Mouse (Mus musculus): Measurements from ENCODE around the gene Ppip5k2.

Ppip5k2 gene

DNA sequence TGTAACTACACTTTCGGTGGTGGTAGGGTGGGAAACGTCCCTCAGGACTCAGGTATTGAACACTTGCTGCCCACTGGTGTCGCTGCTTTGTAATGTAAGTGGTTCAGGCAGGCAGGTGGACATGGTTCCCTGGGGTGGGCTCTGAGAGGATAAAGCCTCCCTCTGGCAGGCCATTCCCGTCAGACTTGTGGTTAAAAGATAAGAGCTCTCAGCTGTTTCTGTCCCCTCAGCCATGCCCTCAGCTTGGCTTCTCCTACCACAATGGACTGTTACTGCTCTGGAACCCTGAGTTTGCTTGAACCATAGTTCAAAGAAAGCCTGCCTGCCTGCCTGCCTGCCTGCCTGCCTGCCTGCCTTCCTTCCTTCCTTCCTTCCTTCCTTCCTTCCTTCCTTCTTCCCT lies 15.8 kb downstream of the Ppip5k2 start:
- DNase-seq (ENCODE audit: low read depth, low spot score), result no peak

DNA sequence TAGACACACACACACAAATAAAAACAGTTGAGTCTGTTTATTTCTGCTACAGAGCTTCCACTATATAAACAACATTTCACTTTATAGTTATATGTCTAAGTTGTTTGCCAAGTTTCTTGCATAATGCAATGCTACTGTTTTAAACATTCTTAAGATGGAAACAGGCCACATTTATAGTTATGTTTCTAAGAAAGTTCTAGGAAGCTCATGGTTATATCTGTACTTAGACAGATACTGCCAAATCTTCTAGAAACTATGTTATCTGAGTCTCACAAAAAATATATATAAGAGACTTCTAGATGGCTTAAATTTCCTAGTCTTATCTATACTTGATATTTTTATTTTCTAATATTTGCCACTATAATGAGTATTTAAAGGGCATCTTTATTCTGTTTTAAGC lies 17.0 kb downstream of the Ppip5k2 start:
- DNase-seq (ENCODE audit: low read depth, low spot score), result no peak

DNA sequence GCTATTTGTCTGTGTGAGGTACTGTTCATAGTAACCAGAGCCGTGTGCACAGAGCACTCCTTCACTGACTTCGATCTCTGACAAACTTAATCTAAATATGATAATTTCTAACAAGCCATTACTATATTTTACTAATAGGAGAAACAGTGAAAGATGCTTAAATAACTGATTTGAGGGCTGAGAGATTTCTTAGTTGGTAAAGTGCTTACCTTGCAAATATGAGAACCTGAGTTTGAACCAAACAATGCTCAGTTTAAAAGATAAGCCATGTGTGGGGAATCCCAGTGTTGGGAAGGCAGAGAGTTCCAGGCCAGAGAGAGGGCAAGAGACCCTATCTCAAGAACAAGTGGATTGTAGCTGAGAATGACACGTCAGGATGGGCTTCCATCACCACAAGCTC lies 22.0 kb downstream of the Ppip5k2 start:
- no peak for DNase-seq (ENCODE audit: low read depth, low spot score)

DNA sequence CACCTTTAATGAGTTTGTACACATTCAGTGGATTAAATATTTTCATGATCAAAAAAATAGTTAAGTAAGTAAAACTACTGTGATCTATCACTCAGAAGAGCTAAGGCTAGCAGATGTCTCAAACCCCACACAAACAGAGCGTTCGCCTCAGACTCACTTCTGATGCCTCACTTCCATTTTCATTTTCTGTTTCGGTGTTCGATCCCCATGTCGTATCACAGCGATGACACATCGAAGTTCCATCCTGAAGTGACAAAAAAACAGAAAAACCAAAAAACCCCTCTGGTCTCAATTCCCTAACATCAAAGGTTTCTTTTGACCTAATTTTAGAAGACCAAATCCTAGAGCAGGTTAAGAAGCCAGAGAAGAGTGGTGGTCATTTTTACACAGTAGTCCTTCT lies 23.9 kb downstream of the Ppip5k2 start:
- no peak for DNase-seq (ENCODE audit: low read depth, low spot score)

DNA sequence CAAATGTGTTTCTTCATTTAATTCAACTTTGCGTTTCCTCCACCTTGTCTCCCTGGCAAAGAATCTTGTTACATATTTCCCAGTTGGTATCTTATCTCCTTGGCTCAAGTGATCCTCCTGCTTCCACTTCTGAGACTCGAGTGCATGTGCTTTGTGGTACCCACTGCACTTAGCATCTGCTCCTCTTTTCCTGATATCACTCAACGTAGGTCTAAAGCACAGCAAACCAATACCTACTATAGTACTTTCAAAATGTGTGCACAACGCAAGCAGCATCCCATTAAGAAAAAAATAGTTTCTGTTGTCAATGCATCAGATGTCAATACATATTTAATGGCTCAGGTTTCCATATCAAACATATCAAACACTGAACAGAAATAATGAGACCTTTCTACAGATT lies 24.5 kb downstream of the Ppip5k2 start:
- no peak for DNase-seq (ENCODE audit: low read depth, low spot score)

DNA sequence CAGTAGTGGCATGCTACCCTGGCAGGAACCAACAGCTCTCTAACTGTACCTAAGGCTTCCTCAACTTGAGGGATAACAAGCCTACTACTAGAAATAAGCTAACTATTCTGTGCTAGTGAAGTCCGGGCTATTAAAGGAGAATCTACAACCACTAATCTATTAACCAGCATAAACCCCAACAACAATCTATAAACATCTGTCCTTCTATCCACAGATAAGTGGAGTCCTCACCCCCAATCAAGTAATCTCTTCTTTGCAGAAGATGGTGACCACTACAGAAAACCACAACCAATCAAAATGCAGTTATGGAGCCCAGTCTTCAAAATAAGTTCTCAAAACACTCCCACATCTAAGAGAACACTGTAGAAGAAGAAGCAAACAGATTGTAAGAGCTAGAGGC lies 27.1 kb downstream of the Ppip5k2 start:
- no peak for DNase-seq (ENCODE audit: low read depth, low spot score)

DNA sequence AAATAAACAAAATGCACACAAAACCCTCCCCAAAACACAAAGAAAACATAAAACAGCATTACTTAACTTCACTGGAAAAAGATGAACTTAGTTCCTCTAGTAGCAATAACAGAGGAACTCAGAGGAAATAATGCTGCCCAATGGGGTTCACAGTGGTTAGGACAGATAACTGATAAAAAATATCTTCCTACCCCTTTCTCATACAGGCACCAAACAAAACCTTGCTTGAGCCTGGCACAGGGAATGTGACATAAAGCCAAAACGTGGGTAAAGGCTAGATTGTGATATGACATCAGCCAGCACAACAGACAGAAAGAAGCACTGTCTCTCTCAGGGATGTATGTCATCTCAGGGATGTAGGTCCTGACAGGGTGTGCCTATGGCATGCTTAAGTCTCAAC lies 40.9 kb downstream of the Ppip5k2 start:
- no peak for DNase-seq (ENCODE audit: low read depth, low spot score)

DNA sequence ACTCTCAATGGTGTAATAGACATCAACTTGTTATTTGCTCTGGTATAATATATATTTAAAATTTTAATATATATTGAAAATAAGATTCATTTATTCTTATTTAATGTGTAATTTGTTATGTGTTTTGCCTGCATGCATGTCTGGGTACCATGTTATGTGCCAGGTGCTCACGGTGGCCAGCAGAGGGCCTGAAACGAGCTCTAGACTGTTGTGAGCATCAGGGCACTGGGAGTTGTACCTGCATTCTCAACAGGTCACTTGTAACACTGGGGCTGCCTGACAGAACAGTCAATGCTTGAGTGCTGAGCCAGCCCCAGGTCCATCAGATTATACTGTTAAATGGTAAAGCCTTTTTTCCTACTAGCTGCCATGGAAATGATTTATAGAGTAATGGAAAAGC lies 43.5 kb downstream of the Ppip5k2 start:
- peak; percentile 5 for DNase-seq (ENCODE audit: low read depth, low spot score)

DNA sequence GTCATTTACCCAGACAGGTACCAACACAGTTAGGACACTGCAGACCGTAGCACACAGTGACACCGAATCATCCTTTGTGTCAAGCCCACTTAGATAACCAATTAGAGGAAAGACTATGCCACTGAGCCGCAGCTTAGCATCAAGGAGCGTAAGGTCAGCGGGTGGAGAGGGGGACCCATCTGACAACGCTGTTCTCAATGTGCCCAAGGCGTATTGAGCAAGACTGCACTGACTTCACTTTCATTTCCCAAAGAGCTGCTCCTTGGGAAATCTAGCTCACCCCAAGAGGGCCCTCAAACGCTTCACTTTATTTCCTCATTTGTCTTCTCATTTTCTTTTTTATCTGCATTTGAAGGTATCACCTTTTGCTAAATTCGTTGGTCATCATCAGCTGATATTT lies 51.8 kb downstream of the Ppip5k2 start:
- DNase-seq (ENCODE audit: low read depth, low spot score), result no peak

- no peak for DNase-seq (ENCODE audit: low read depth, low spot score)
These were observed 55.8 kb downstream of the Ppip5k2 start for GRCm38 (mm10) chr1:97714334-97714868.

GRCm38 (mm10) chr1:97710520-97710919 lies 59.7 kb downstream of the Ppip5k2 start:
- DNase-seq (ENCODE audit: low read depth, low spot score), result no peak

DNA sequence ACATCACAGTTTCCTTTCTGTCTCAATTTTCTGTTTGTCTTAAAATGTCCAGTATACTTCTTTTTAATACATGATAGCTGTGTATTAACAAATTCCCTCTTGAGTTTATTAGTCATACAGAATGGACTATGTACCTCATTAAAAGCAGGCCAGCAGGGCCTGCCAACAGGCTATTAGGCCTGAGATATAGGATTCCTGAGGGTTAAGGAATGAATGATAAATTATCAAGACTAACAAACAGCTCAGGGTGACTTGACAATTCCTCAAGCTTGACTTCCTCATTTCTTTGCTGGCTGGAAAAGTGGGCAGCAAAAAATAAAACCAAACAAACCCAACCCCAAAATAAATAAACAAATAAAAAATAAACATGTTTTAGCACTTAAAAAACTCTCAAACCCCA lies 64.8 kb downstream of the Ppip5k2 start:
- no peak for DNase-seq (ENCODE audit: low read depth, low spot score)

DNA sequence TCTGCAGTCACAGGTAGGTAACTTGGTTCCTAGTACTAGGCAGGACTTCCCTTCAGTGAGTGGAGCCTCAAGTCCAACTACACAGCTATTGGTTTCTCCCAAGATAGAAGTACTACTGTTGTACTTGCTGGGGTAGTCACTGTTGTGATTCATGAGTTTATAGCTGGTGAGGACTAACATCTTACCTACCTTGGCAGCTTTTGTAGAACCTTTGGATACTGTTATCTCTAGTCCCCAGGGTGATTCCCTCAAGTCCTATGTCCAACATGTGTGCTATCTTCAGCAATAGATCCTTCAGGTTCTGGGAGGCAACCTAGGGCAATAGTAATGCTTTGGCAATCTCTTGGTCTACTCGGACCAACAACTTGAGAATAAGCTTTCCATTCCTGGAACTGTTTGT lies 65.6 kb downstream of the Ppip5k2 start:
- no peak for DNase-seq (ENCODE audit: low read depth, low spot score)

DNA sequence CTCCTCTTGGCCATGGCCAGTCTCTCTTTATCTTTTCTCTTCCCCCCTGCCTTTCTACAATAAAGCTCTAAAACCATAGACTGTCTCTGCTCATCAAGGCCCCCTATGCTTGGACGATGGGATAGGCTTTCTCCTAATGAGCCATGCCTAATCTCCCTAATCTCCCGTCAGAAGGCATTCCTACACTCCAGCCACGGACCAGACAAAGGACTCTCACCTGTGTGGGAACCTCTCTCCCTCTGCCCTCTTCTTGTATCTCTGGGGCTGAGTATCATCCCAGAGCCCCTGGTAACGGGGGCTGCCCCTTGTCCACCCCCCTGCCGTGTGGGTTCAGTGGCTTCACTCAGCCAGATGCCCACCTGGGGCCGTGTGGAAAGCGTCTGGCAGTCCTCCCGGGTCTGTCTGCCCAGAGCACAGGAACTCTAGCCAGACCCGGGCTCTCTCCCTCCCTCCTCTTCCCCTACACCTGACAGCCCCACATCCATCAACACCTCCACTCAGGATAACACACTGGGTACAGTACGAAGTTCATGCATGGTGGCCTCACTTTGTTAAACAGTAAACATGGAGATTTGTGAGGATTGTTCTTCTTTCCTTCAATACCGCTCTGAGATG lies 71.1 kb downstream of the Ppip5k2 start:
- no peak for DNase-seq (ENCODE audit: low read depth, low spot score)

GRCm38 (mm10) chr1:97697273-97697672 lies 72.9 kb downstream of the Ppip5k2 start:
- DNase-seq (ENCODE audit: low read depth, low spot score), result no peak

GRCm38 (mm10) chr1:97693825-97694224 lies 76.4 kb downstream of the Ppip5k2 start:
- DNase-seq (ENCODE audit: low read depth, low spot score), result no peak

GRCm38 (mm10) chr1:97688756-97689155 lies 81.5 kb downstream of the Ppip5k2 start:
- peak; percentile 63 for DNase-seq (ENCODE audit: low read depth, low spot score)

GRCm38 (mm10) chr1:97676526-97677177 lies 93.6 kb downstream of the Ppip5k2 start:
- DNase-seq (ENCODE audit: low read depth, low spot score), result no peak

GRCm38 (mm10) chr1:97676115-97676514 lies 94.1 kb downstream of the Ppip5k2 start:
- DNase-seq (ENCODE audit: low read depth, low spot score), result no peak

GRCm38 (mm10) chr1:97672849-97673248 lies 97.4 kb downstream of the Ppip5k2 start:
- DNase-seq (ENCODE audit: low read depth, low spot score), result no peak

DNA sequence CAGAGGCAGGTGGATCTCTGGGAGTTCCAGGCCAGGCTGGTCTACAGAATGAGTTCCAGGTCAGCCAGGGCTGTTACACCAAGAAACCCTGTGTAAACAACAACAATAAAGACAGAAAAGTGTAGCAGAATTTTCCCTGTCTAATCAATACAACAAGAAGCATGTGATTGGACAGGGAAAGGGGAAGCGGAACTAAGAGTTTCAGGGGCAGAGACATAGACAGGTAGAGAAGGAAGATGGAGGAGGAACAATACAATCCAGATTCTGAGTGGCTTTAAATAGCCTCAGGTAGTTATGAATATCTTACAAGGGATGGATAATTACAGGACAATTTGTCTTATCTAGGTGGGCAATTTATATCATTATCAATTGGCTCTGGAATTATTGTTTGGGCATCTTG lies 102.9 kb downstream of the Ppip5k2 start:
- no peak for DNase-seq (ENCODE audit: low read depth, low spot score)

GRCm38 (mm10) chr1:97662324-97662723 lies 107.9 kb downstream of the Ppip5k2 start:
- DNase-seq (ENCODE audit: low read depth, low spot score), result no peak

All from mesoderm, embryonic 11.5 days (tissue).